Mouse (Mus musculus) thymus, adult 18-20 months (tissue): ENCODE results near the gene Cachd1.

Experiments
- DNase-seq, 2 experiments: peaks; one replicate each; pipeline ENCODE4 v3.0.0; 2022; ENCODE audit warnings: mixed read lengths in 2 of 2

Gene Cachd1

DNA sequence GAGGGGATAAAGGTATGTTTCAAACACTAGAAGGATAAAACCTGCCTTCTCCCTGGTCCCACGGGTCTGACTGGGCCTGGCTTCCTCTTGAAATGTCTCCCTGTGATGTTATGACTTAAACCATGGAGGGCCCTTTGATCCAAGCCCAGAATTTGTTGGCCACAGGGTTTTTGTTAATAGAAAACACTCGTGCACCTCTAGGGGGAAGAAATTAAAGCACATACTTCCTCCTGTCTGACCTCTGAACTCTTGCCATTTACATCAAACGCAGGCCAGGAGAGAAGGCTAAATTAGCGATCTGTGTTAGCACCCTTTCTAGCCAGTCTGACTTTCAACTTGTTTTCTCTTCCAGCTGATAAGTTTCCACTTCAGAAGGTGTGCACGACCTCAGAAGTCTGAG lies 19.0 kb downstream of the Cachd1 start:
- no peak for DNase-seq

DNA sequence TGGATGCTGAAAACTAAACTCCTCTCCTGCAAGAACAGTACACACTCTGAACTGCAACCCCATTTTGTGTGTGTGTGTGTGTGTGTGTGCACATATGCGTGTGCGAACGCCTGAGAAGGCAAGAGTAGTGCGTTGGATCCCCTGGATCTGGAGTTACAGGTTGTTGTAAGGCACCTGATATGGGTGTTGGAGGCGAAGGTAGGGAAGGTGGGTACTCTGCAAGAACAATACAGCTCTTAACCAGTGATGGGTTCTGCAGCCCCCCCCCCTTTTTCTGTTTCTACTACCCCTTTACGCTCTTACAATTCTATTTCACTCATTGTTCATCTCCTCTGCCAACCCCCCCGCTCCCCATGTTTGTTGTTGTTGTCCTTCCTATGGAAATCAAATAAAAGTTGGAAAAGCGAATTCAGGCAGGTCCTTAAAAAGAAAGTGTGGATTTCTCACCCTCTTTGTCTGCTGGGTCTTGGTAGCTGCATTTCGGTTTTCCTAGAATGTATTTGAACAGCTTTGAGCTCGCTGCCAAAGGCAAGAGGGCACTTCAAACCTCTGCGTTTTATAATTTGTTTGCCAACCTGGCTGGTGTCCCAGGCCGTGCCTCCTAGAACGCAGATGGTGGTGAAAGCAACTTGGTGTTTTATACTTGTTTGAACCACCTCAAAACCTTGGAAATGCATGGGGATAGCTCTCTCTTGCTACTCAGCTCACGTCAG lies 24.4 kb downstream of the Cachd1 start:
- no peak for DNase-seq

DNA sequence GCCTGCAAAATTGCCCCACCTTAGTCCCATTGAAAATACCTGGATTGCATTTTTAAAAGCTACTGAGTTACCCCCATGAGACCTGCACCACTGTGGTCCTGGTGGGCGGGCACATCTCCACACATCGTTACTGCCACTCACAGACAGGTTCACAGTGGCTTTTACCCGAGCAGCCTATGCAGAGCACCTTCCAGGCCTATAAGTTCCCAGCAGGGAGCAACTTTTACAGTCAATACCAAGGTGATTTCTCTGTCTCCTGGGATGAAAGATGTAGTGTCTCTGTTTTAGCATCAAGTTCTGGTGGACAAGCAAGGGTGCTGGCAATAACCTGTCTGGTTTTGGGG lies 24.9 kb downstream of the Cachd1 start:
- no peak for DNase-seq

DNA sequence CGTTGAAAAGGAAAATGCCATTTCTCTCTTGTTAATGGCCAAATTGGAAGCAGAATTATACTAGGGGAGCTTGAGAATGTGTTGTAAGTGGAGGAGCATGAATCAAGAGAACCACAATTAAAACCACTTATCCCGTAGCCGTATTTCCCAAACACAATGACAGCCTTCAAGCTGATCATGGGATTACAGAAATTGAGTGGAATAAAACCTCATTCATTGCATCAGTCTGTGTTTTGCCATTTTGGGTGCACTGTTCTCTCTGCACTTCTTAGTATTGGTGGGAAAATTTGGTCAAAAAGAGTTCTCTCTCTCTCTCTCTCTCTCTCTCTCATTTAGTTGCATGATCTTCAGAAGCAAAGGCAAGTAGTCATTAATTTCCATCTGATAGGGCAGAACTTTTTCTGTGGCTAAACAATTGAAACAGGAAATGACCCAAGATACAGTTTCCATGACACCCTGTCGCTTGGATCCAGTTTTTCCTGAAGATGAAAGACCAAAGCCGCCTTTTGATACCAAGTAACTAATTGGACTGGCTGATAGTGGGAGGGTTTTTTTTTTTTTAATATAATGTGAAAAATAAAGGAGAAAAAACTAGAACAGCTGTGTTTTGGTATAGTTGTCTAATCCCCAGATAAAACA lies 34.7 kb downstream of the Cachd1 start:
- DNase-seq: no peak

DNA sequence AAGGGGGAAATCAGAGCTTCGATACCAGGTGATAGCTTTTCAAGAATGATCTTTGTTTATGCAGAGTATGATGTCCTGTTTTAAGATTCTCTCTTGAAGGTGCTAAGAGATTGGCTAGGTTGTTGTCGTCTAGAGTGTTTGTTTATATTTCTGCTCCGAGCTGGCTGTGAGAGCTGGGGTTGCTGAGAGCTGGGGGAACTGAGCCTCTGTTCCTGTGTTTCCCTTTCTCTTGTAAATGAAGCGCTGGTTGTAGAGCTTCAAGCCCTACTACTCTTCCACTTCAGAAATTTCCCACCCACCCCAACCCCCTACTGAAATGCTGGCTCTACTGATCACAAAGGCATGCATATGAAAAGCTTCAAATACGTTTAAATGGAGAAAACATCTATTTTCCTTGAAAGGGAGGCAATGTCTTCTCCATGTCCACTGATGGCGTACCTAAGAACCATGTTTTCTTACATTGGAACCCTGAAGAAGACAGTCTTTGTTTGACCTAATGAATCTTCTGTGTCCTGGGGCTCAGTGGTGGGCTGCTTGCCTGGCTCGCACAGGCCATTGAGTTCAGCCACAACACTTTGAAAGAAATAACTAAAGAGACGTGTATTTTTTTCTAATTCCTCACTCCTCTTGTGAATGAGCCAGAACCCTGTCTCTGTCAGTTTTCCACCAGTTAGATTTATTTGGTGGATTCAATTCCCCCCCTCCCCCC lies 35.5 kb downstream of the Cachd1 start:
- DNase-seq: no peak

DNA sequence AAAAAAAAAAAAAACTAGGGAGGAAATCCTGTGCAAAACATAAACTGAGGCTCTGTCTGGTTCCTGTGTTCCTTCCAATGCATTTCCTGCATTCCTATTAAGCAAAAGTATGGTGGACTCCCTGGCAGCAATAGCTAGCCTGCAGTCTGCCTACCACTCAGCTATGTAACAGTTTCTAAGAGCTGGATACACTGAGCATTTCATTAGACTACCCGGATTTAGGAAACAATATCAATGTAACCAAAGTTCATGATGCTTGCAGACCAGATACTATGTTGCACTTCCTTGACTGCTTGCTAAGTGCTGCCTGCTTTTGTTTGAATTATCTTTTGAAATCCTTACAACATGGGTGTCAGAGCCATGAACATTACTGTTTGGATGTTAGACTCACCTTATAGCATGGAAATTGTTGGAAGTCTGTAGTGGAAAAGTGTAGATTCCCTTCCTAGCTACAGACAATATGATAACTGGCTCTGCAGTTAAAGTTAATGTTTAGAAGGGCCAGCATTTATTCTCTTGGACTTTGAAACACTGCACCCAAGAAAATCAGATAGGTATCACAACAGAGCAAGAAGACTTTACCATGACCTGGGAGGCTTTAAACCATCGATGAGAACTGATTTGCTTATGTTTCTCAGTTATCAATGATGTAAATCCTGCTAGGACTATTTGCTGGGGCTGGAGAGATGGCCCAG lies 37.4 kb downstream of the Cachd1 start:
- no peak for DNase-seq

DNA sequence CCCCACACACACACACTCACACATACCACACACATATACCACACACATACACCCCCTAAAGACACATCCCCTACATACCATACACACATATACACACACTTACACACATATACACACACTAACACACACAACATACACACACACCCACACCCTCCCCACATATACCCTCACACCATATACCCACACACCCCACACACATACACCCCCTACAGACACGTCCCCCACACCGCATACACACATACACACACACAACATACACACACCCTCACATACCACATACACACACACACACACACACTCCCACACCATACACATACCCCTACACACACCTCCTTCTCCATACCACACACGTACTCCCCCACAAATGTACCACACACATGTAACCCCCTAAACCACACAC lies 42.8 kb downstream of the Cachd1 start:
- DNase-seq: no peak

DNA sequence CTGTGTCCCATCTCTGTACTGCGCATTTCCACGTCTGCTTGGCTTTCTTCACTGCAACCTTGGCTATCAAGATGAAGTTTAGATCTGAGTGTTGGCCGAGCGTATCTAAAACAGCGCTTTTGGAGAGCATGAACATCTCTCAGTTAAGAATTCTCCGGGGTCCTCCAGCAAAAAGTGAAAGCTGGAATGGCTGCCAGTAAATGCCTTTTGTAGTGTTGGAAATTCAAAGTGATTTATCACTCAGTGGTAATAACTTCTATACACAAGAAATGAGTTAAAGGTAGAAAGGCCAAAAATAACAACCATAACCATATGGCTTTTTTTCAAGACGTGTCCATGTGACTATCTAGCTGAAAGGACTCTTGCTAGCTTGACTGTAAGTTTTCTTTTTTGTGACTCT lies 46.1 kb downstream of the Cachd1 start:
- DNase-seq: no peak

DNA sequence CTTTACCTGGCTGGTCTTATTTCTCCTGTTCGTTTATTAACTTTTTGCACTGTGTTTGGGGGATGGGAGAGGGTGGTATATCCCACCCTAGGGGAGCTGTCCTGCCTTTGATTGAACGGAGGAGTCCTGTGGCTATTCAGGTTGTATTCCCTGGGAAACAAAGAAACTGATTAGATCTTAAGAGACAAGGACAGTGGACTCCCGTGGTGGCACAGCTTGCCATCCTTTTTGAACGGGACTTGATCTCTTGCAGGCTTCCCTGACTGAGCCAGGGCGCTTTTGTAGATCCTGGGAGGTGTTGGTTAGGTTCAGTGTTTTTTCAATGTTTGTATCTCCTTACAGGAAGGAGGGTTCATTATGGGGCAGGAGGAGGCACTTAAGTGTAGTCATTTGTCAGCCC lies 50.9 kb downstream of the Cachd1 start:
- DNase-seq: no peak

DNA sequence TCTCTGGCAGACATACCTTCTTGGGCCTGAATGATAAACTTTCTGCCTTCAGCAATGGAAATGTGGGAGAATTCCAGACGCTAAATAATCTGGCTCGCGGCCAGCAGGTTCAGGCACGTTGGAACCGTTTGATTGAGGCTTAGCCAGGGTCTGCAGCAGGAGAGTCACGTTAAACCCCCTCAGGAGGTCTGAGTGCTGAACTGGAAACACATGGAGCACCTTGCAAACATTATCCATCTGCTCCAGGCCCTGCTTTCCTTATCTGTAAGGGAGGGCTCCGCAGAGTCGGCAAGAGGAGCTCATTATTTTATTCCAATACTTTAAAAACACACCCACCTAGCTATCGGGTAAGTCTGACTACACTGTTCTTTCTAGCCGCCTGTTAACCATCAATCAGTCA lies 52.3 kb downstream of the Cachd1 start:
- DNase-seq: no peak

DNA sequence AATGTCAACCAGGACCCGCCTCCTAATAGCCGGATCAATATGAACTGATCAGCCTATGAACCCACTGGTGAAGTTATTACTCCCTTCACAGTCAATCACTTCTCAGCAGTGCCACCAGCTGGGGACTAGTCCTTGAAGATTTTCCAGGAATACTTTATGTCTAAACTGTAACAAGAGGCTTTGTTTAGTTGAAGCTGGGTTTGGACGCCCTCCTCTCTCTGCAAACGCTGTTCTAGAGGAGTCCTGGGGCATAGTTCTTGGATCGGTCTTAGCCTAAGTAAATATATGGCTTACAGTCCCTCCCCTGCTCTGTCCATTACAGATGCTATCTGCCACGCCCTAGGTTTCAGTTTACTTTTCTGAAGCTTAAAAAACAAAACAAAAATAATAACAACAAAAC lies 60.7 kb downstream of the Cachd1 start:
- no peak for DNase-seq

DNA sequence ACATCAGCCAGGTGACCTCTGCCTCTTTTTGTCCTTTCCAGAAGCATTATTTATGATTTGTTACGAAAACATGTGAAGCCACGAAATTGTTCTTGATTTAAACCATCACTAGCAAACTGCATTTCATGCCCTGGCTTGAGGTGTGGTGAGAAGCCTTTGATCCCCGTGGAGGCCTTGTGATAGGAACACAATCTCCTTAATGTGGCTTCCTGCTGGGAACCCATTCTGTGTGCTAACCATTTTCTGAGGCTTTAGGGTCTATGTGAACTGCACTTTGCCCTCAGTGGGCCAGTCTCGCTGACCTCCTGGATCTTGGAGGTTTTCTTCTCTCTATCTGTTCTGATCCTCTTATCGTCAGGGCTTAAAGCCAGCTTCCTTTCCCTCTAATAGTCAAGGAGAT lies 66.2 kb downstream of the Cachd1 start:
- DNase-seq: no peak

DNA sequence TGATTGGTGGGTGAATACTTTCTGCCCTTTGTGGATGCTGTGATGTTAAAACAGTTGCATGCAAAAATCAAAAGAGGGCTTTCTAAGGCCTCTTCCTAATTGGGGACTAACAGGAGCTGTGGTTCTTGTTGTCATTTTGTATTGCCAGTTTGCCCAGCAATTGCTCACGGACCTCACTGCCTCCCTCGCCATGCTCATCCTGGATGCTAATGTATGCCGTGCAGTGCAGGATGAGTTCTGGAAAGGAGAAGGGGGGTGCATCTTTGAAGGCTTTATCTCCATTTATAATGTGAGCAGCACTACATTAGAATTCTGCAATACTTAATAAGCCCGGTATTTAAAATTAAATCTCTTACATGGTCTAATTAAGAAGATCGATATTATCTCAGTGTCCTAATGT lies 66.6 kb downstream of the Cachd1 start:
- DNase-seq: no peak

DNA sequence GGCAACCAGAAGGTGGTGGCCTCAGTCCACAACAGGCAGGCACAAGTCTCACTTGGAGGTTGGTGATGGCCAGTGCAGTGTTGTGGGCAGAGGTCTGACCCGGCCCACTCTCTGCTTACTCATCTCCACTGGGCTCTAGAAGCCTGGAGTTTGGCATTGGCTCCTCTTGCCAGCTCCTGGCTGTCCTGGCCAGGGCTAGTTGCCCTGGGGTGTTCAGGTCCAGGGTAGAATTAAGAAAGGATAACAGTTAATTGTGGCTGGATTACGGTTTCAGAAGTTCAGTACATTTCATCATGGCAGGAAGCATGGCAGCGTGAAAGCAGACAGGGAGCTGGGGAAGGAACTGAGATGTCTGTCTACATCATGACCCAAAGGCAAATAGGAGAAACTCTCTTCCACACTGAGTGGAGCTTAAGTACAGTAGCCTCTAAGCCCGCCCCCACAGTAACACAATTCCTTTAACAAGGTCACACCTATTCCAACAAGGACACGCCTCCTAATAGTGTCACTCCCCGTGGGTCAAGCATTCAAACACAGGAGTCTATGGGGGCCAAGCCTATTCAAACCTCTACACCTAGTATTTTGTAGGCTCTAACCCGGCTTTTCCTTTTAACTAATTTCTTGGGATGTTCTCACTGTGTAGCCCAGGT lies 74.5 kb downstream of the Cachd1 start:
- no peak for DNase-seq

DNA sequence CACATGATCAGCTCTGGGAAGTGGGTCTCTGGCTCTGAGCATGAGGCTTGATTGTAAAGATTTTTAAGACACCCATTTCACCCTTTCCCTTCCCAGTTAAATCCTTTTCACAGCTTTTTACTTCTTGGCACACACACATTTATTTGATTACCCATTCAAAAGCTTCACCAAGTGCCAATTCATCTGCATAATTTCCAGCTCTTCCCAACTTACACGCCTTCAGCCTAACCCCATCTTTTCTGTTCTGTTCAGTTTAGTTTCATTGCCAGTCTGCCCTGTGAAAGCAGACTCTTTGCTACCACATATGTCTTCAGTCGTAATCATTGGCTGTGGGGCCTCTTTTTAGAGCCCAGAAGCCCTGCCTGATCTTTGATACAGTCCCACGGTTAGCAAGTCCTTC lies 76.0 kb downstream of the Cachd1 start:
- no peak for DNase-seq

DNA sequence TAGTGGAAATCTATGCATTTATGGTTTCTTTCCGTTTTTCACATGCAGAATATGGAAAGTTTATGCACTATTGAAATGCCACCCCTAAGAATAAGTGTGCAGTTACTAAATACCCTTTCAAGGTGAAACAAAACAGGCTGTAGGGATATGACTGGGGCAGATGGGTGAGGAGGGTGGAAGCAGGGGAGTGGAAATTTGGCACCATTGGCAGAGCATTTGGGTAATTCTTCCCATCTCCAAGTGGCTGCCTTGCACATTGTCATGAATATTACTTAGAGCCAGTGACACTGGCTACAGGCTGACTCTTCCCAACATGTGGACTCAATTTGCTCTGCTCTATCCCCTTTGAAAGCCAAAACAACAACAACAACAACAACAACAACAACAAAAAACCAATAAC lies 77.0 kb downstream of the Cachd1 start:
- DNase-seq: no peak

DNA sequence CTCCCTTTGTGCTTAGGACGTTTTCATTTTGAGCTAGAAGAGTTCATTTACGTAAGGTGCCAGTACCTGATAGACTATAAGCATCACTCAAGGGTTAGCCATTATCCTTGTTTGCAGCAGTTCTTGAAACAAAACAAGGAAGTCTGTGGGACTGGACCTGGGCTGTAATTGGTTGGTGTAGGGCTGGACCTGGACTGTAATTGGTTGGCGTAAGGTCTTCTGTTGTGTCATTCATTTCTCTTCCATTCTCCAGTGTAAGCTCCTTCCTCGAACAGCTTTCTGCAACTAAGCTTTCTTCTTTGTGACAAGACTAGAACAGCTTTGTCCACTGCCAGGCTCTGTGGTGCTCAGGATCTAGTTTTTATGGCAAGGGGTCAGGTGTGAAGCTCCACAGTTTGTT lies 78.9 kb downstream of the Cachd1 start:
- DNase-seq: no peak

DNA sequence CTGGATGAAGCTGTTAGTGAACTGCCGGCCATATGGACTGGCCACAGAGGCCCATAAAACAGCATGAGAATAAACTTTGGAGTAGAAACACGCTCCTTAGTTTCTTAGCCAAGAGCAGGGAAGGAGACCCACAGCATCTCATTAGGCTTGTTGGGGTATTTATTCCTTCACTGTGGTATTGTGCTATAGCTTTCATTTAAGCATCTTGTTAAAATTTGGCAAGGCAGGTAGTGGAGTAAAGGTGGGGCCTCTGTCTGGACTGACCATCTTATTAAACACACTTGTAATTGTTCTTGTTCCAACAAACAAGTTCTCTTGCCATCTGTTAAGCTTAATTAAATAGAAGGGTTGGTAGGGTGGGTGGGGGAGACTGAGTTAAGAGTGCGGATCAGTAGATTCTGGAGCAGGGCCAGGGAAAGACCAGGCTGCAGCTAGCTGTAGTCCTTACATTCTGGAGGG lies 81.0 kb downstream of the Cachd1 start:
- no peak for DNase-seq

DNA sequence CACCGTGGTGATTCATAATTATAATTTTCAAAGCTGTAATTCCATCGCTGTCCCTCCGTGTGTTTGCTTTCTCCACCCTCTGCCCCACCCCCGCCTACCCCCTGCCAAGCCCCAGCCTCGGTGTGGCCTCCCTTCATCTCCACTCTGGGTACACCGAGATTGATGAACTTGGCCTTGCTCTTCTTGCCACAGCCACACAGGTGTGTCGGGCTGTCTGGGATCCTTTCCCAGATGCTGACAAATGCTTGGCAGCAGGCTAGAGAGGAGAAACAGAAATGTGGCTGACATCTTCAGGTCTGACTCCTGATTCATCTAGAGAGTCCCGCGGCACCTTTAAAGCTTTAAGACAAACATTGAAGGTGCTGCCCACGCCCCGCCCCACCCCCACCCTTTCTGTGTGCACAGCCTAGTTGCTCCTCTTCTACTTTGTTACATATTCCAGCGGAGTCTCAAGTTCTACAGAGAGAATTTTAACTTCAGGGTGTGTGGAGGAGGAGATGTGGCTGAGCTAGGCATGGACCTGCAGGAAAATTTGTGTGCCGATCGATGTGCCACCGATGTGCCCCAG lies 87.5 kb downstream of the Cachd1 start:
- DNase-seq: no peak

DNA sequence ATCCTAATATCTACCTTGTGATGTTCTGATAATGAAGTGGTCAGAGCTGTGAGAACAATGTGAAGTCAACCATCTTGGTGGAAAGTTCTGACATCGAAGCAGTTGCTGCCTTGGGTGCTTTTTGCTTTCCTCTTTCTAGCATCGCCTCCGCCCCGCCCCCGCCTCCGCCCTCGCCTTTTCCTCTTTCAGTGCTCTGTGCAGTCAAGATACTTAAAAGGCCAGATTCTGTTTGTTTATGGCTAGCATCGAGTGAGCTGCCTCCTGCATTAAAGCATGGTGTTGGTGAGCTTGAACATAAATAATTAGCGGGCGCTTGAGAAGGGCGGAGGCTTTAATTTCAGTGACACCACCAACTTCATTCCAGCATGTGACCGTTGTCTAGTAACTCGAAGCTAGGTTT lies 88.9 kb downstream of the Cachd1 start:
- no peak for DNase-seq

DNA sequence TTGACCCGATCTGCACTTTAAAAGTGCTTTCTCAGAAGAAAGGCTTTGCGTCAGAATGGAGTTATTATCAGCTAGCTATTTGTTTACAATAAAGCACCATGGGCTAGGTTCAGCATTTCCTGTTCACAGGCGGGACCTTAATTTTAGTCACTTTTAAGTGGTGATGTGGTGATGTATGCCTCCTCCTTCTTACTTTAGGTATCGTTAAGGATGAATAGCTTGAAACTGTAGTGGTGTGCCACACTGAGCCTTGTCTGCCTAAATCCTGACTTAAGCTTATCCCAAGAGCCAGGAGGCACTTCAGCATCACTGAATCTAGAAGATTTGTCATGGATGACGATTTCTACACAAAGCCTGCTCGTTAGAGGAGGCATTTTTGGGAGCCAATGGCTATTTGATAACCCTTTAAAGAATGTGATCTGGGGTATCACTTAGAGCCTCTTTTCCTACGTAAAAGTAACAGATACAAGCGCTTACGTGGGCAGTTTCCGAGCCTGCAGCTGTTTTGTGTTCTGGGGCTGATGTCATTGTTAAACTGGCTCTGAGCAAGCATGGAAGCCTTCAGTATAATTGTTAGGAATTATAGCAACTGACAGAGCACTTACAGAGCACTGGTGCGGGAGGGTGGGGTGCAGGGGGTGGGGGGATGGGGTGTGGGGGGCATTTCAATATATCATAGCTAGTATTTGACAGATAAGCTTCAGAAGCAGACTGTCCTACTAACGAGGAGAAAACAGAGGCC lies 89.7 kb downstream of the Cachd1 start:
- no peak for DNase-seq

DNA sequence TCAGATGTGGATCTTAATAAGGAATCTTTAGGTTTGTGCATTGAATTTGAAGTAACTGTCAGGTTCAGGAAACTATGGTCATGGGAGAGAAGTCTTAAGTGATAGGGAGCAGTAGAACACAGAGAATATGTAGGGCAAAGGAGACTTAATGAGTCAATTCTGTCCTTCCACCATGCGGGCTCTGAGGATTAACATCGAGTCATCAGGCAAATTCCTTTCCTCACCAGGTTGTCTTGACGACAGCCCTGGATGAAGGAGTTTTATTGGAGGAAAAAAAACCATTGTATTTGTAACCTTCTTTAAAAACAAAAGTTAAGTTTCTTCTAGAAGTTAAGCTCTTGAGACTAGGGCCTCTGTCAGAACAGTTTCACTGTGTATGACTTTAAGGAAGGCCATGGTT lies 100.9 kb downstream of the Cachd1 start:
- no peak for DNase-seq
